Mouse (Mus musculus) kidney, embryonic 16.5 days (tissue): ENCODE results near the gene Rtp2. TPM values are rescaled to one million over a fixed set of nuclear protein-coding genes. Genes with fewer than 3 reads are reported as not detected.

Source experiments
- ATAC-seq: fragments of 200-750 bp; cut with Nextera tagmentation; 2 replicates; pipeline ENCODE4 v1.8.0; 2017; ENCODE audit warnings: moderate TSS enrichment; ENCODE audit not compliant: low FRiP score, low TSS enrichment
- H3K27ac ChIP-seq: fragments of 300-500 bp; sonication (generic); 2 replicates; pipeline ENCODE4 v1.5.1; 2014; ENCODE audit warnings: low read length
- H3K27me3 ChIP-seq: fragments of 300-500 bp; sonication (generic); 2 replicates; pipeline ENCODE4 v1.6.1; 2014; ENCODE audit warnings: low read length, control low read depth, mixed read lengths; ENCODE audit not compliant: insufficient read depth
- H3K36me3 ChIP-seq: fragments of 300-500 bp; sonication (generic); 2 replicates; pipeline ENCODE4 v1.6.1; 2014; ENCODE audit warnings: low read length, control low read depth, mixed read lengths; ENCODE audit not compliant: insufficient read depth
- H3K4me1 ChIP-seq: fragments of 300-500 bp; sonication (generic); 2 replicates; pipeline ENCODE4 v1.6.1; 2014; ENCODE audit warnings: low read length, control low read depth, mixed read lengths; ENCODE audit not compliant: insufficient read depth
- H3K4me2 ChIP-seq: fragments of 300-500 bp; sonication (generic); replicated peaks from 2 replicates; pipeline ENCODE4 v1.6.1; 2014; ENCODE audit warnings: low read depth, low read length
- H3K4me3 ChIP-seq: fragments of 300-500 bp; sonication (generic); 2 replicates; pipeline ENCODE4 v1.5.1; 2014; ENCODE audit warnings: mild to moderate bottlenecking, low read length
- H3K9ac ChIP-seq: fragments of 300-500 bp; sonication (generic); replicated peaks from 2 replicates; pipeline ENCODE4 v1.6.1; 2014; ENCODE audit warnings: low read length
- H3K9me3 ChIP-seq: fragments of 300-500 bp; sonication (generic); 2 replicates; pipeline ENCODE4 v1.6.1; 2016; ENCODE audit warnings: low read length, control low read depth
- WGBS: fragments of 180-500 bp; shearing (Covaris S2); extraction: QIAGEN DNeasy Blood & Tissue Kit; methylation state at CpG from one replicate; pipeline ENCODE4 v1.1.7; 2014; 5-methylcytosine and 5-hydroxymethylcytosine counted together
- polyA plus RNA-seq: library from polyadenylated mRNA; unstranded; fragments of >200 nt; fragmentation: Nextera tagmentation; extraction: Ambion mirVana; gene quantifications from 2 replicates; pipeline ENCODE4 v1.2.1, GENCODE M21; 2015

Gene Rtp2
- polyA plus RNA-seq, 1 experiment from 2014 or later, result not detected

DNA sequence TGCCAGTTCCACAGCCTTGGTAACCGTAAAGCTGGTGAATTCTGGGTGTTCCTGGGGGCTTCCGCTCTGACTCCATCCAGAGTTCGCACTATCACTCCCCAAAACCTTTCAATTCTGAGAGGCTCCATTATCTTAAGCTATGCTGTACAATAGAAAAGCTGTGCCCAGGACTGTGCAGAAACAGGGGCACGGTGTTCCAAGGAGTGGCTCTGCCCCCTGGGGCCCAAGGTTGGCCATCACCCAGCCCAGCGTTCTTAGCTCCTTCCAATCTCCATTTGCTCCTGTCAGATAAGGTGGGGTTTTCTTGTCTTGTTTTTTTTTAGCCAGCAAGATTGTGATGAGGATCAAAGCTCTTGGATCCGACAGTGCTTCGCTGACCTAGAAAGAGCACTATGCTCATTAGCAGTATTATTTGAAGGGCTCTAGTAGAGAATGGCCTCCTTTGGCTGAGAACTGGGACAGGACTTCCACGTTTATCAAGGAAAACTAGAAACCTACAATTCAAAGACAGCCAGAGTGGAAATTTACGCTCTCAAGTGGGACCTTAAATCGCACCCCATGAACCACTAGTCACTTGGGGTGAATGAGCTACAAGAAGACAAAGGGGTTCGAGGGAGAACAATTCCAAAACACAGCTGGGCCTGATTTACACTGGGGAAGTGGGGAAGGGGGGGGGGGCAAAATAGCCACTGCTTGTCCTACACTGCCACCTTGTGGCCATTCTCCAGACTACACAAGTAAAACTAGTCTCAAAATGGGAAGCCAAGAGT, 21.2 kb upstream of the Rtp2 start:
- H3K9me3 ChIP-seq, result no peaks in the 10 kb centered on the region
- no peak overlapping the region for H3K27ac ChIP-seq
- no peak overlapping the region for H3K4me3 ChIP-seq
- no peaks in the 10 kb centered on the region for H3K36me3 ChIP-seq
- H3K4me1 ChIP-seq, result no peaks in the 10 kb centered on the region
- H3K4me2 ChIP-seq, result no peak overlapping the region
- no peaks in the 10 kb centered on the region for H3K27me3 ChIP-seq
- 51% methylated on average over 11 of the region's 11 CpGs for WGBS
- ATAC-seq, result no peak
- H3K9ac ChIP-seq, result 0 out of 2 replicates have a peak overlapping the region, but pooled peaks have one; percentile 1

DNA sequence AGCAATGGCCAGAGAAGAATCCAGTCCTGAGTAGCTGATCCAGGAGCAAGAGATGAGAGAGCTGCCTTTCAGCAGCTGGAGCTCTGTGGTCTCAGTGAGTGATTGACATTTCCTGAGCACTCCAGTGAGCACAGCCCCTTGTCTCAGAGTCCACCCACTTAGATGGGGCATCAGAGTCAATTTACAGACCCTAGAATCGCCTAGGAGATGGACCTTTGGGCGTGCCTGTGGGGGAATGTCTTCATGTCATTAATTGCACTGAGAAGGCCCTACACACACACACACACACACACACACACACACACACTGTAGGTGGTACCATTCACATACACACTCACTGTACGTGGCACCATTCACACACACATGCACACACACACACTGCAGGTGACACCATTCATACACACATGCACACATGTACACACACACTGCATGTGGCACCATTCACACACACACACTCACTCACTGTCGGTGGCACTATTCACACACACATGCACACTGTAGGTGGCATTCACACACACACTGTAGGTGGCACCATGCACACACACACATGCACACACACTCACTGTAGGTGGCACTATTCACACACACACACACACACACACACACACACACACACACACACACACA, 20.0 kb upstream of the Rtp2 start:
- H3K4me1 ChIP-seq, result no peaks in the 10 kb centered on the region
- WGBS, result 62% methylated on average over 4 of the region's 4 CpGs
- peak; percentile 39; the same call in 1 of the 2 replicates for ATAC-seq
- no peak overlapping the region for H3K4me3 ChIP-seq
- H3K9me3 ChIP-seq, result no peaks in the 10 kb centered on the region
- no peak overlapping the region for H3K27ac ChIP-seq
- H3K36me3 ChIP-seq, result no peaks in the 10 kb centered on the region
- no peak overlapping the region for H3K9ac ChIP-seq
- no peaks in the 10 kb centered on the region for H3K27me3 ChIP-seq
- no peak overlapping the region for H3K4me2 ChIP-seq

DNA sequence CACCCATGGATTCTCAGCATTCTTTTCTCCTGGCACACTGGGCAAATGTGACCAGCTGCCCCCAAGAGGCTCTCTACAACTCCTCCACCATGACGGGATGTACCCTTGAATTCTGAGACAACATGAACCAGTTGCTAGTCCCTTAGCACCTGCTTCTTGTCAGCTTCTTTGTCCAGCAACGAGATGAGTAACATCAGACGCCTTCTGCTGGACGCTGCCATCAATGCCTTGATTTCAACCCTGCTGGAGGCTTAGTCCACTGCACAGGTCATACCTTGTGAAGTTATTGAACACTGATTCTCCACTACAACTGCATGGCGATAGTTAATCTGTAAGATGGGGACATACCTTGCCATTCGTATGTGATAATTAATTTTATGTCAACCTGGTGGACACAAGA, 15.5 kb upstream of the Rtp2 start:
- H3K4me3 ChIP-seq, result no peak overlapping the region
- H3K27me3 ChIP-seq, result no peaks in the 10 kb centered on the region
- no peak overlapping the region for H3K4me2 ChIP-seq
- no peak overlapping the region for H3K9ac ChIP-seq
- H3K4me1 ChIP-seq, result no peaks in the 10 kb centered on the region
- no peaks in the 10 kb centered on the region for H3K36me3 ChIP-seq
- H3K9me3 ChIP-seq, result no peaks in the 10 kb centered on the region
- 89% methylated on average over 6 of the region's 6 CpGs for WGBS
- H3K27ac ChIP-seq, result no peak overlapping the region
- no peak for ATAC-seq

DNA sequence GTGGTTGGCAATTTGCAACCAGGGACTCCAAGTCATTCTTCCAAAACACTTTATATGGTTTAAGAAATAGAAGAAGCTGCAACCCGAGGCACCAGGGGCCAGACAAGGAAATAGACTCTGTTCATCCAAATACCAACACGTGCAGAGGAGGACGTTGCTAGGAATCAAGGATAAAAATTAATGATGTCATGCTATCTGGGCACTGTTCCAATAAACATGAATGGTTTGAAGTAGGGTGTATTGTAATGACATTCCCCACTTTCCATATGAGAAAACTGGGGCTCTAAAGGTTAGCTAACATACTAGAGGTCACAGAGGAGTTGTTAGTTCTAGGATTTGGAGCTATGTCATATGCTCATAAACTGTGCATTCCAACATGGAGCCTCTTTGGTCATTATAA, 12.6 kb upstream of the Rtp2 start:
- Histone ChIP-seq H3K9me3 (no peaks in the 10 kb centered on the region), H3K9ac (no peak overlapping the region), H3K27ac (no peak overlapping the region), H3K27me3 (no peaks in the 10 kb centered on the region), H3K4me1 (no peaks in the 10 kb centered on the region), H3K4me3 (no peak overlapping the region), H3K36me3 (no peaks in the 10 kb centered on the region), H3K4me2 (no peak overlapping the region)
- WGBS, result 44% methylated on average over 3 of the region's 3 CpGs
- no peak for ATAC-seq

DNA sequence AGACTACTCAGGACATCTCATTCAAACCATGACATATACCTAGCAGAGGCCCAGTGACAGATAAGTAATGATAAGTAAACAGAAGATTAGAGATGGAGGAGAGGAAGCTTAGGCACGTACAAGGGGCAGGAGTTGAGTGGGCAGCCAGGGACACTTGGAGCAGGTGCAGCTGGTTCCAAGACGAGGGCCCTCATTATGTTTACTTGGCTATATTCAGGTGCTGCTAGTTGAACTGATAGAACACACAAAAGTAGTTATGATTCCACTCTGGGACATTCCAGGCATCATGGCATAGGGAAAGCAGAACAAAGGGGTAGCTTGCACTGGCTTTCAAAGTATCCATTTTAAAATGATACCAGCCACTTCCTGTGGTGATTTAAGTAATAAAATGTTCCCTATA, 2.2 kb upstream of the Rtp2 start:
- Histone ChIP-seq H3K4me3 (no peak overlapping the region), H3K27me3 (no peaks in the 10 kb centered on the region), H3K9me3 (no peaks in the 10 kb centered on the region), H3K27ac (no peak overlapping the region), H3K4me1 (no peaks in the 10 kb centered on the region), H3K4me2 (no peak overlapping the region), H3K36me3 (no peaks in the 10 kb centered on the region), H3K9ac (no peak overlapping the region)
- no peak for ATAC-seq
- 53% methylated on average over 2 of the region's 2 CpGs for WGBS

DNA sequence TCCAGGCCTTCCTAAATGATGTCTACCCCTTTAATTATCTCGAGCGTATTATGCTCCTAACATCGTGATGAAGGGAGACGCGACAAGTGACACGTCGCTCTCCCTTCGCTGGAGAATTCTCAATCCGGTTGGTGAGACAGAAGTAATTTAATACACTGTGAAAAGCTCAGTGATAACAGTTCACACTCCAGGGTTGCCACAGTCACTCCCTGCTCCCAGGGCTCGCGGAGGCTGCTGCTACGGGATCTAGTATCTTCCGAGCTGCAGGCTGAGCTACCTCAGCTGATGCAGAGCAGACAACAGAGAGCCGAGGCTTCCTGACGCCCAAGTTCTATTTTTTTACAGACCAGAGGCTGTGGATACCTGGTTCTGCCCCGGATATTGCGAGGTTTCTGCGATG, 919 bp downstream of the Rtp2 start:
- 50% methylated on average over 18 of the region's 18 CpGs for WGBS
- Histone ChIP-seq H3K9me3 (no peaks in the 10 kb centered on the region), H3K4me2 (no peak overlapping the region), H3K4me3 (no peak overlapping the region), H3K36me3 (no peaks in the 10 kb centered on the region), H3K9ac (no peak overlapping the region), H3K4me1 (no peaks in the 10 kb centered on the region), H3K27ac (no peak overlapping the region), H3K27me3 (no peaks in the 10 kb centered on the region)
- no peak for ATAC-seq

DNA sequence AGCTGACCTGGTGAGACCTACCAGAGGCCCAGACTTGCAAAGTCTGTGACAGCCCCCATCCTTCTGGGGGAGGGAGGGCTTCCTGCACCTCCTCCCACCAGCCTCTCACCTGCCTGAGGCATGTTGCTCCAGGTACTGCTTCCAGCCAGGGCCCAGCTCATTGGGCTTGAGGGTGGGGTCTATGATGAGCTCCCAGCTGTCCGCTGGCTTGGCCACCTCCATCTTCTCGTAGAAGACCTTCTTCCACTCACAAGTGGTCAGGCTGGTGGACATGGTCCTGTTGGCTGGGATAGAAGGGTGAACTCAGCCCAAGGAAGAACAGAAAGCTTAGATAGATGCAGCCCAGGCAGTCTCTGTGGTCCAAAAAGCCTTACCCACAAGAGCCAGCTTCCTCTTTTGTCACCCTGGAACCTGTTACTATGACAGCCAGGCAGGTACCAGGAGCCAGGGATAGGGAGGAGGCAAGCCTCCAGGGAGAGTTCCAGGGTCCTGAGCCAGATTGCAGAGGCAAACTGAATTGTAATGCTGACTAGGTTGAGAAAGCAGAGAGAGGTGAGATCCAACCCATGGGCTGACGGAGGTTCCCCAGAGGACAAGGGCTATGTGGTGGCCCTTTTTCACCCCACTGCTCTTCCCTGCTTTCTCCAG, 1.6 kb downstream of the Rtp2 start:
- WGBS, result 89% methylated on average over 3 of the region's 3 CpGs

DNA sequence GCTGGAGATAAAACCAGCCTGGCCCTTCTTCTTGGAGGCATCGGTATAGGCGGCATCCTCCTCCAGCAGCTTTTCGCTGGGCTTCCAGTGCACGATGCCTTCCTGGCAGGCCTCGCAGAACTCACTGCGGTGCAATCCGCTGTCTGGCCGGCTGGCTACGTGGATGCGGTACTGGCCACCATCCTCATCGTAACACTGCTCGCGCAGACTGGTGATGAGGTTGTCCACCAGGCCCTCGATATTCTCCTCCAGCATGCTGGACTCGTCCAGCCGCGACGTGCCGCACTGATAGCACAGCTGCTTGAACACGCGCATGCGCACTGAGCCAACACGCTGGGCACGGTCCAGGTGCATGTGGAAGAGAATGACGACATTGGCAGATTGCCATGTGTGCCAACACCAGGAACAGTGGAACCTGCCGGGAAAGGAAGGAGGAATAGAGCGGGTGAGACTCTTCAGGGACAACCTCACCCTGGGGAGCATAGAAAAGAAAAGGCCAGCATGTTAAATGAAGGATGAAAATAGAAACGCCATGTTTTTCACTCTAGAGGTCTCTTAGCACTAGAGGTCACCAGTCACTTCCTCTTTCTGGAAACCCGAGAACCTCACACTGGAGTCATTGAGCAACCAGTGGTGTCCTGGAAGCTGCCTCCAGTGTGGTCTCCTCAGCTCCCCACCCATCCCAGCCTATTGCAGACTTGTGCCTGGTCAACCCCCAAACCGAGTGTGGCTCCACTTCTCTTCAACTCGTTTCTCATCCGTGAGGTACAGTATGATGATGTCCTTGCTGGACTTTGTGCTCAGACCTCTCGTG, 4.7 kb downstream of the Rtp2 start:
- no peak overlapping the region for H3K4me3 ChIP-seq
- H3K4me1 ChIP-seq, result no peaks in the 10 kb centered on the region
- H3K27me3 ChIP-seq, result no peaks in the 10 kb centered on the region
- H3K9me3 ChIP-seq, result no peaks in the 10 kb centered on the region
- H3K9ac ChIP-seq, result no peak overlapping the region
- H3K36me3 ChIP-seq, result no peaks in the 10 kb centered on the region
- H3K4me2 ChIP-seq, result no peak overlapping the region
- 90% methylated on average over 33 of the region's 33 CpGs for WGBS
- no peak for ATAC-seq
- no peak overlapping the region for H3K27ac ChIP-seq

More for the DNA sequence above, 1.6 kb downstream of the Rtp2 start:
- Histone ChIP-seq H3K4me3 (no peak overlapping the region), H3K4me1 (no peaks in the 10 kb centered on the region), H3K36me3 (no peaks in the 10 kb centered on the region), H3K9me3 (no peaks in the 10 kb centered on the region), H3K27ac (no peak overlapping the region), H3K4me2 (no peak overlapping the region), H3K27me3 (no peaks in the 10 kb centered on the region), H3K9ac (no peak overlapping the region)
- ATAC-seq, result no peak

DNA sequence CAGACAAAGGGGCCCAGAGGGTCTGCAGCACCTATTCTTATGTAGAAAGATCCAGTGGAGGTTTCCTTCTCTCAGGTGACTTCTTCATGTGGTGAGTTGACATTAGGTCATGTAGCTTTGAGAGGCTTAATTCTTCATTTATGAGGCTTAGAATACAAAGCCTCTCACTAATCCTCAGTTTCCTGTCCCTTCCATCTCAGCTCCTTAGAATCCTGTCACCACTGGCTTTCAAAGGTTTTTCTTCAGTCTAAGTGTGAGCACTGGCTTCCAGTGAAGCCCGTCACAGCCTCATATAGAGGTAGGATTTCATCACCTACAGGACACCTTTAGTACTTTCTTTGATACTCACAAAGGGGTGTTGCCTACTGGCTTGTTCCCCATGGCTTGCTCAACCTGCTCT, 9.3 kb downstream of the Rtp2 start:
- Histone ChIP-seq H3K4me1 (no peaks in the 10 kb centered on the region), H3K27me3 (no peaks in the 10 kb centered on the region), H3K9me3 (no peaks in the 10 kb centered on the region), H3K36me3 (no peaks in the 10 kb centered on the region), H3K9ac (no peak overlapping the region), H3K27ac (no peak overlapping the region), H3K4me3 (no peak overlapping the region), H3K4me2 (no peak overlapping the region)
- no peak for ATAC-seq
- WGBS, result 94% methylated on average over 1 of the region's 1 CpGs
